Mouse (Mus musculus) midbrain, embryonic 16.5 days (tissue): ENCODE results near the gene Pecr. TPM values are rescaled to one million over a fixed set of nuclear protein-coding genes. Genes with fewer than 3 reads are reported as not detected.

Experiments
- polyA plus RNA-seq: library from polyadenylated mRNA; unstranded; fragments of >200 nt; fragmentation: Nextera tagmentation; extraction: Ambion mirVana; gene quantifications from 2 replicates; pipeline ENCODE4 v1.2.1, GENCODE M21; 2015

Gene Pecr
- polyA plus RNA-seq, 1 experiment from 2014 or later = 8.3 TPM

Other genes with a start within 250 kb of the Pecr start
- gene Mreg, start 72.0 kb downstream of the Pecr start, polyA plus RNA-seq = 1.6 and 1.9 TPM in 2 replicates
- 40.8 and 42.5 TPM in 2 replicates for gene Tmem169, start 55 bp upstream of the Pecr start, polyA plus RNA-seq
- 12.9 and 14.7 TPM in 2 replicates for gene Xrcc5, start 23.1 kb upstream of the Pecr start, polyA plus RNA-seq